Mouse (Mus musculus) cerebellum, adult 2 months (tissue): ENCODE measurements at regions not wholly inside any gene's neighbourhood (a gene's known extent, or its start where the extent isn't known, plus 50 kb on each side); places are given as distances from the start of the nearest gene placed in this dataset.

Experiments
- CTCF ChIP-seq: fragments of 200-500 bp; IDR thresholded peaks from 2 replicates; pipeline ENCODE4 v1.5.1; 2011; ENCODE audit warnings: low read depth, mild to moderate bottlenecking, control low read depth, low read length, moderate library complexity, borderline replicate concordance; ENCODE audit not compliant: insufficient read depth
- POLR2A ChIP-seq: fragments of 200-500 bp; IDR thresholded peaks from 2 replicates; pipeline ENCODE4 v1.6.1; 2011; ENCODE audit warnings: low read length, control low read depth, borderline replicate concordance; ENCODE audit not compliant: insufficient read depth

- TF ChIP-seq POLR2A: no peak
- TF ChIP-seq CTCF: no peak
These were observed 83.5 kb downstream of the Cct8l1 start for GRCm38 (mm10) chr5:25599363-25599762.
